Mouse (Mus musculus): ENCODE measurements around the gene Tesk2.
A peak's percentile ranks its signal among the peaks of the same experiment; 100 is the strongest.
"Not testable (repeated sequence)": the region's sequence is repeated elsewhere in the genome, so short reads cannot be mapped to it uniquely, and the experiment has no call there.

The Tesk2 gene

GRCm38 (mm10) chr4:116720343-116721097 lies at the start of gene Tesk2:
Gene Tesk2 (plus strand): TSS chr4:116720948.
- peak; percentile 97 for DNase-seq (ENCODE audit: low spot score)

- DNase-seq (ENCODE audit: low spot score) = peak; percentile 85
These were observed 48.0 kb upstream of the Tesk2 start for GRCm38 (mm10) chr4:116672785-116673184.

- not testable (repeated sequence) for DNase-seq (ENCODE audit: low spot score)
These were observed 46.0 kb upstream of the Tesk2 start for GRCm38 (mm10) chr4:116674761-116675160.

GRCm38 (mm10) chr4:116676027-116676426 lies 44.7 kb upstream of the Tesk2 start:
- DNase-seq (ENCODE audit: low spot score) = no peak

- DNase-seq (ENCODE audit: low spot score) = no peak
These were observed 42.9 kb upstream of the Tesk2 start for GRCm38 (mm10) chr4:116677808-116678207.

GRCm38 (mm10) chr4:116679141-116679540 lies 41.6 kb upstream of the Tesk2 start:
- peak; percentile 47 for DNase-seq (ENCODE audit: low spot score)

- not testable (repeated sequence) for DNase-seq (ENCODE audit: low spot score)
These were observed 40.2 kb upstream of the Tesk2 start for GRCm38 (mm10) chr4:116680521-116680920.

GRCm38 (mm10) chr4:116683957-116684356 lies 36.8 kb upstream of the Tesk2 start:
- DNase-seq (ENCODE audit: low spot score) = no peak

- peak; percentile 31 for DNase-seq (ENCODE audit: low spot score)
These were observed 36.1 kb upstream of the Tesk2 start for GRCm38 (mm10) chr4:116684665-116685064.

- peak; percentile 92 for DNase-seq (ENCODE audit: low spot score)
These were observed 35.2 kb upstream of the Tesk2 start, which contains the start of gene Prdx1 for GRCm38 (mm10) chr4:116685402-116686061. Gene Prdx1 (plus strand): TSS chr4:116685544.

GRCm38 (mm10) chr4:116687041-116687440 lies 33.7 kb upstream of the Tesk2 start:
- no peak for DNase-seq (ENCODE audit: low spot score)

GRCm38 (mm10) chr4:116689309-116689876 lies 31.4 kb upstream of the Tesk2 start:
- no peak for DNase-seq (ENCODE audit: low spot score)

GRCm38 (mm10) chr4:116692146-116692545 lies 28.6 kb upstream of the Tesk2 start:
- no peak for DNase-seq (ENCODE audit: low spot score)

- DNase-seq (ENCODE audit: low spot score) = no peak
These were observed 27.0 kb upstream of the Tesk2 start for GRCm38 (mm10) chr4:116693785-116694184.

GRCm38 (mm10) chr4:116698693-116699342 lies 21.9 kb upstream of the Tesk2 start:
- no peak for DNase-seq (ENCODE audit: low spot score)

GRCm38 (mm10) chr4:116700964-116701363 lies 19.8 kb upstream of the Tesk2 start:
- DNase-seq (ENCODE audit: low spot score) = no peak

- peak; percentile 69 for DNase-seq (ENCODE audit: low spot score)
These were observed 16.9 kb upstream of the Tesk2 start for GRCm38 (mm10) chr4:116703804-116704203.

GRCm38 (mm10) chr4:116707666-116708065 lies 13.1 kb upstream of the Tesk2 start:
- peak; percentile 33 for DNase-seq (ENCODE audit: low spot score)

- DNase-seq (ENCODE audit: low spot score) = peak; percentile 99
These were observed 12.5 kb upstream of the Tesk2 start, which contains the start of the genes Mmachc and Ccdc163 for GRCm38 (mm10) chr4:116708201-116708764. Gene Mmachc (minus strand): TSS chr4:116708406. Gene Ccdc163 (plus strand): TSS chr4:116708509.

- no peak for DNase-seq (ENCODE audit: low spot score)
These were observed 11.9 kb upstream of the Tesk2 start for GRCm38 (mm10) chr4:116708791-116709390.

GRCm38 (mm10) chr4:116710154-116710553 lies 10.6 kb upstream of the Tesk2 start:
- no peak for DNase-seq (ENCODE audit: low spot score)

- no peak for DNase-seq (ENCODE audit: low spot score)
These were observed 8.2 kb upstream of the Tesk2 start for GRCm38 (mm10) chr4:116712536-116712935.

Data from adipocyte (in vitro differentiated cells).